In genomic region chr5:47210542-47210941, GRCm38 (mm10) we compare ENCODE assay signal across 22 mouse cellular contexts.
DNase-seq lines count a peak whose midpoint lies in the region; ATAC-seq and TF ChIP-seq lines count a peak whose summit lies in the region.
"Had no signal": no experiment of that assay in that cellular context is flagged by ENCODE, and none has a peak within 500 bp of the region (broad histone marks: within the 10 kb centered on the region; RNA-seq: fewer than 3 reads in every experiment).

No protein-coding gene starts in this region.

- no peak for TF ChIP-seq CTCF in midbrain, postnatal 0 days (IDR thresholded peaks at IDR 0.05)
- no peak for TF ChIP-seq CTCF in brain, embryonic 14.5 days (IDR thresholded peaks at IDR 0.05; ENCODE audit: borderline replicate concordance, extremely low read depth, insufficient read depth, insufficient read length)

- H3K9ac ChIP-seq in forebrain, embryonic 11.5 days (ENCODE audit: low read length) = no peak overlapping the region
- H3K9ac ChIP-seq in forebrain, embryonic 16.5 days (replicated peaks; ENCODE audit: low read depth, low read length) = no peak overlapping the region
- H3K9ac ChIP-seq in midbrain, embryonic 12.5 days (replicated peaks) = no peak overlapping the region
- H3K9ac ChIP-seq in midbrain, postnatal 0 days (replicated peaks; ENCODE audit: low read length, poor library complexity, severe bottlenecking) = no peak overlapping the region
- H3K9ac ChIP-seq in midbrain, embryonic 16.5 days (ENCODE audit: low read depth, low read length) = no peak overlapping the region
- H3K9ac ChIP-seq: embryonic facial prominence, embryonic 12.5 days; forebrain, postnatal 0 days; heart, embryonic 15.5 days; hindbrain, embryonic 14.5 days had no signal

- TF ChIP-seq POLR2A in brain, embryonic 14.5 days (IDR thresholded peaks at IDR 0.05; ENCODE audit: borderline replicate concordance, extremely low read depth, insufficient read depth, insufficient read length, poor library complexity, severe bottlenecking) = no peak

- H3K27me3 ChIP-seq in forebrain, embryonic 11.5 days (ENCODE audit: control insufficient read depth, insufficient read depth, low read length) = no peaks in the 10 kb centered on the region
- no peaks in the 10 kb centered on the region for H3K27me3 ChIP-seq in forebrain, embryonic 16.5 days (replicated peaks; ENCODE audit: control insufficient read depth, insufficient read depth, low read length)
- no peaks in the 10 kb centered on the region for H3K27me3 ChIP-seq in midbrain, embryonic 12.5 days
- no peaks in the 10 kb centered on the region for H3K27me3 ChIP-seq in midbrain, postnatal 0 days (ENCODE audit: insufficient read depth, low read length)
- no peaks in the 10 kb centered on the region for H3K27me3 ChIP-seq in midbrain, embryonic 16.5 days (ENCODE audit: control insufficient read depth, insufficient read depth, low read depth, low read length)
- H3K27me3 ChIP-seq: embryonic facial prominence, embryonic 12.5 days; heart, embryonic 15.5 days had no signal

- ATAC-seq in forebrain, embryonic 11.5 days (replicated peaks; ENCODE audit: low FRiP score) = 0 out of 2 replicates have a peak, but pooled peaks have one; percentile 39
- no peak for ATAC-seq in forebrain, embryonic 16.5 days
- ATAC-seq in midbrain, embryonic 12.5 days (ENCODE audit: low FRiP score, low read depth) = peak; percentile 65
- ATAC-seq in midbrain, postnatal 0 days (ENCODE audit: low FRiP score) = no peak
- peak; percentile 51; the same call in 1 of the 2 replicates for ATAC-seq in midbrain, embryonic 16.5 days
- ATAC-seq: CD4-positive, CD25-positive, alpha-beta regulatory T cell, adult 4 months; forebrain, postnatal 0 days had no signal

- 14% methylated on average over 1 of the region's 1 CpGs for WGBS in forebrain, embryonic 11.5 days
- WGBS in forebrain, embryonic 16.5 days = 5% methylated on average over 1 of the region's 1 CpGs
- WGBS in midbrain, embryonic 12.5 days = 15% methylated on average over 1 of the region's 1 CpGs
- WGBS in midbrain, postnatal 0 days = 30% methylated on average over 1 of the region's 1 CpGs
- WGBS in midbrain, embryonic 16.5 days = 9% methylated on average over 1 of the region's 1 CpGs

- no peak overlapping the region for H3K4me2 ChIP-seq in forebrain, embryonic 11.5 days (ENCODE audit: low read depth, low read length, severe bottlenecking)
- H3K4me2 ChIP-seq in forebrain, embryonic 16.5 days (ENCODE audit: low read length) = no peak overlapping the region
- H3K4me2 ChIP-seq in midbrain, embryonic 12.5 days (replicated peaks) = no peak overlapping the region
- no peak overlapping the region for H3K4me2 ChIP-seq in midbrain, postnatal 0 days (ENCODE audit: low read depth, low read length, poor library complexity, severe bottlenecking)
- H3K4me2 ChIP-seq in midbrain, embryonic 16.5 days (ENCODE audit: low read length) = no peak overlapping the region
- H3K4me2 ChIP-seq: embryonic facial prominence, embryonic 12.5 days; heart, embryonic 11.5 days; heart, embryonic 15.5 days; hindbrain, embryonic 14.5 days had no signal

- DNase-seq in forebrain, embryonic 11.5 days (ENCODE audit: low spot score) = no peak
- DNase-seq in midbrain, postnatal 0 days (ENCODE audit: low spot score) = no peak
- peak; percentile 56 for DNase-seq in brain, embryonic 14.5 days (ENCODE audit: low read depth)
- no peak for DNase-seq in kidney, postnatal 36 days
- DNase-seq: adrenal gland, postnatal 10 days; B cell, adult 2 months; cerebellum, adult 11-12 months; cerebellum, adult 9-10 months; cerebellum, postnatal 25 days; forebrain, postnatal 0 days; gastrocnemius, postnatal 14 days; heart, adult 2 months; heart, postnatal 14 days had no signal

- H3K36me3 ChIP-seq in forebrain, embryonic 11.5 days (ENCODE audit: control insufficient read depth, insufficient read depth, low read length) = no peaks in the 10 kb centered on the region
- no peaks in the 10 kb centered on the region for H3K36me3 ChIP-seq in forebrain, embryonic 16.5 days (ENCODE audit: control insufficient read depth, insufficient read depth)
- no peaks in the 10 kb centered on the region for H3K36me3 ChIP-seq in midbrain, embryonic 12.5 days
- no peaks in the 10 kb centered on the region for H3K36me3 ChIP-seq in midbrain, postnatal 0 days (ENCODE audit: insufficient read depth, low read length)
- no peaks in the 10 kb centered on the region for H3K36me3 ChIP-seq in midbrain, embryonic 16.5 days (ENCODE audit: control insufficient read depth, insufficient read depth, low read length)
- H3K36me3 ChIP-seq: embryonic facial prominence, embryonic 12.5 days; G1E; heart, embryonic 15.5 days had no signal

- no peak overlapping the region for H3K27ac ChIP-seq in forebrain, embryonic 11.5 days (ENCODE audit: low read depth, low read length)
- no peak overlapping the region for H3K27ac ChIP-seq in forebrain, embryonic 16.5 days (ENCODE audit: low read length)
- no peak overlapping the region for H3K27ac ChIP-seq in midbrain, embryonic 12.5 days (replicated peaks)
- H3K27ac ChIP-seq in midbrain, postnatal 0 days (ENCODE audit: low read depth, low read length) = no peak overlapping the region
- no peak overlapping the region for H3K27ac ChIP-seq in midbrain, embryonic 16.5 days (ENCODE audit: low read length)
- H3K27ac ChIP-seq: embryonic facial prominence, embryonic 12.5 days; heart, adult 2 months; heart, embryonic 15.5 days; hindbrain, embryonic 14.5 days had no signal

- no peak overlapping the region for H3K4me3 ChIP-seq in forebrain, embryonic 11.5 days (ENCODE audit: low read depth, low read length)
- H3K4me3 ChIP-seq in forebrain, embryonic 16.5 days (replicated peaks; ENCODE audit: low read length) = no peak overlapping the region
- H3K4me3 ChIP-seq in midbrain, embryonic 12.5 days = no peak overlapping the region
- H3K4me3 ChIP-seq in midbrain, postnatal 0 days (ENCODE audit: low read depth, low read length) = no peak overlapping the region
- H3K4me3 ChIP-seq in midbrain, embryonic 16.5 days (ENCODE audit: low read depth, low read length) = no peak overlapping the region
- H3K4me3 ChIP-seq: embryonic facial prominence, embryonic 12.5 days; heart, adult 2 months; heart, embryonic 15.5 days had no signal

- no peaks in the 10 kb centered on the region for H3K9me3 ChIP-seq in forebrain, embryonic 11.5 days (ENCODE audit: control insufficient read depth, low read length)
- H3K9me3 ChIP-seq in forebrain, embryonic 16.5 days (ENCODE audit: control insufficient read depth, low read length) = no peaks in the 10 kb centered on the region
- H3K9me3 ChIP-seq in midbrain, embryonic 12.5 days = no peaks in the 10 kb centered on the region
- no peaks in the 10 kb centered on the region for H3K9me3 ChIP-seq in midbrain, postnatal 0 days (ENCODE audit: low read length)
- H3K9me3 ChIP-seq in midbrain, embryonic 16.5 days (replicated peaks; ENCODE audit: control insufficient read depth, low read length, poor library complexity, severe bottlenecking) = no peaks in the 10 kb centered on the region
- H3K9me3 ChIP-seq: embryonic facial prominence, embryonic 12.5 days; G1E; heart, embryonic 15.5 days had no signal

- no peaks in the 10 kb centered on the region for H3K4me1 ChIP-seq in forebrain, embryonic 11.5 days (replicated peaks; ENCODE audit: control insufficient read depth, insufficient read depth, low read length)
- no peaks in the 10 kb centered on the region for H3K4me1 ChIP-seq in forebrain, embryonic 16.5 days (replicated peaks; ENCODE audit: control insufficient read depth, insufficient read depth, low read length)
- no peaks in the 10 kb centered on the region for H3K4me1 ChIP-seq in midbrain, embryonic 12.5 days
- no peaks in the 10 kb centered on the region for H3K4me1 ChIP-seq in midbrain, postnatal 0 days (ENCODE audit: insufficient read depth, low read length)
- no peaks in the 10 kb centered on the region for H3K4me1 ChIP-seq in midbrain, embryonic 16.5 days (ENCODE audit: control insufficient read depth, insufficient read depth, low read length)
- H3K4me1 ChIP-seq: embryonic facial prominence, embryonic 12.5 days; heart, embryonic 15.5 days had no signal

Comparison
In these comparisons a context has a peak if more than half of its experiments do, and no peak if none do; other contexts are left out.
1. ATAC-seq: peak in forebrain, embryonic 11.5 days (single experiment), midbrain, embryonic 12.5 days (single experiment) and midbrain, embryonic 16.5 days (single experiment); none in forebrain, embryonic 16.5 days (single experiment) and midbrain, postnatal 0 days (single experiment).